Mouse (Mus musculus) adrenal gland, adult 2 months (tissue): ENCODE results near the gene Cutal. TPM values are rescaled to one million over a fixed set of nuclear protein-coding genes. Genes with fewer than 3 reads are reported as not detected.
"Not testable (repeated sequence)": the region's sequence is repeated elsewhere in the genome, so short reads cannot be mapped to it uniquely, and the experiment has no call there.

Experiments used
- DNase-seq: peaks from one replicate; pipeline ENCODE4 v3.0.0; 2021
- long read RNA-seq: library from polyadenylated mRNA; stranded (forward); transcript quantifications from one replicate; pipeline ENCODE4 v2.0.0, GENCODE M21; 2021
- polyA plus RNA-seq: library from polyadenylated mRNA; depleted of rRNA; stranded (reverse); fragments of >200 nt; gene quantifications from 2 replicates; pipeline ENCODE4 v1.2.3, GENCODE M21; 2012; rRNA removed
- total RNA-seq, 2 experiments: library from RNA; stranded (reverse); gene quantifications; 2 replicates each; pipeline ENCODE4 v1.2.3; 2021

Gene Cutal
- total RNA-seq (under 1 TPM; 0.40 to 0.48 TPM), polyA plus RNA-seq (2.5 TPM in 1 of 2 replicates, not detected in the other)
- long read RNA-seq: 0 reads

GRCm38 (mm10) chr2:34874271-34874670 lies at the start of gene Cutal:
Gene Cutal, plus strand, starts transcription at chr2:34874396.
- DNase-seq: peak; percentile 23

- DNase-seq: peak; percentile 96
Measured at GRCm38 (mm10) chr2:34825827-34826459, 48.3 kb upstream of the Cutal start, which contains the start of gene Fbxw2. Gene Fbxw2, minus strand, starts transcription at chr2:34826311.

GRCm38 (mm10) chr2:34826460-34827231 lies 47.5 kb upstream of the Cutal start:
- no peak for DNase-seq

- DNase-seq: no peak
Measured at GRCm38 (mm10) chr2:34827591-34827990, 46.6 kb upstream of the Cutal start.

GRCm38 (mm10) chr2:34828026-34828425 lies 46.2 kb upstream of the Cutal start:
- DNase-seq: peak; percentile 74

- DNase-seq: not testable (repeated sequence)
Measured at GRCm38 (mm10) chr2:34830066-34830465, 44.1 kb upstream of the Cutal start.

GRCm38 (mm10) chr2:34832766-34833457 lies 41.3 kb upstream of the Cutal start, which contains the start of gene Gm34653:
Gene Gm34653, plus strand, starts transcription at chr2:34833007.
- DNase-seq: not testable (repeated sequence)

GRCm38 (mm10) chr2:34833624-34834023 lies 40.6 kb upstream of the Cutal start:
- DNase-seq: no peak

GRCm38 (mm10) chr2:34835669-34836068 lies 38.5 kb upstream of the Cutal start:
- DNase-seq: no peak

- not testable (repeated sequence) for DNase-seq
Measured at GRCm38 (mm10) chr2:34840143-34840542, 34.1 kb upstream of the Cutal start.

- DNase-seq: no peak
Measured at GRCm38 (mm10) chr2:34841706-34842105, 32.5 kb upstream of the Cutal start.

- peak; percentile 82 for DNase-seq
Measured at GRCm38 (mm10) chr2:34843211-34843939, 30.8 kb upstream of the Cutal start.

GRCm38 (mm10) chr2:34847702-34848101 lies 26.5 kb upstream of the Cutal start:
- DNase-seq: no peak

GRCm38 (mm10) chr2:34855265-34855664 lies 18.9 kb upstream of the Cutal start:
- DNase-seq: no peak

GRCm38 (mm10) chr2:34857728-34858127 lies 16.5 kb upstream of the Cutal start:
- no peak for DNase-seq

GRCm38 (mm10) chr2:34869680-34870079 lies 4.5 kb upstream of the Cutal start:
- peak; percentile 17 for DNase-seq

GRCm38 (mm10) chr2:34870520-34871474 lies 3.4 kb upstream of the Cutal start:
- peak; percentile 96 for DNase-seq

- DNase-seq: no peak
Measured at GRCm38 (mm10) chr2:34874816-34875345, 685 bp downstream of the Cutal start, which contains the start of gene Psmd5. Gene Psmd5, minus strand, starts transcription at chr2:34874968.

- DNase-seq: no peak
Measured at GRCm38 (mm10) chr2:34880054-34880453, 5.9 kb downstream of the Cutal start.

GRCm38 (mm10) chr2:34882757-34883156 lies 8.6 kb downstream of the Cutal start:
- DNase-seq: no peak
